Mouse (Mus musculus): ENCODE measurements around the gene Spin2g.
"Not testable (repeated sequence)": the region's sequence is repeated elsewhere in the genome, so short reads cannot be mapped to it uniquely, and the experiment has no call there.

Spin2g gene

DNA sequence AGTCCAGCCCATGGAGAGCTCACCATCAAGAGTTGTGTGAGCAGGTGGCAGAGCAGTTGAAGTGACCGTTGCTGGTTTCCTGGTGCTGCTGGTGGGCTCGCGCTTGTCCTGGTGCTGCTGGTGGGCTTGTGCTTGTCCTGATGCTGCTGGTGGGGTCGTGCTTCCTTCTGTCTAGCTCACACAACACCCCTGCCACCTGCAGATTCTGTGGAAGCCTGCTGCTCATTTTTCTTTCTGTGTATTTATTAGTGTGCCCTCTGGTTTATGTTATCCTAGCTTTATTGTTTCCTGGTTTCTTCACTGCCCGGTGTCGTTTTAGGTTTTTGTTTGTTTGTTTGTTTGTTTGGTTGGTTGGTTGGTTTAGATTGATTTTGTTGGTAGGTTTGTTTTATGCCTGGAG, at the start of gene Spin2g:
Spin2g (minus strand) TSS at position 101 of the 400 bp plus-strand sequence.
- in situ Hi-C loops (cut with MboI, MseI), result not testable (repeated sequence)

Measured in regulatory T cell (primary cell).